Mouse (Mus musculus) Muller cell, postnatal 12 days (primary cell): ENCODE data around the gene Pard6b.
"Not testable (repeated sequence)": the region's sequence is repeated elsewhere in the genome, so short reads cannot be mapped to it uniquely, and the experiment has no call there.

Experiments
- DNase-seq: peaks from one replicate; pipeline ENCODE4 v3.0.0-alpha.2; 2015; ENCODE audit errors: inconsistent ontology term

Pard6b gene

DNA sequence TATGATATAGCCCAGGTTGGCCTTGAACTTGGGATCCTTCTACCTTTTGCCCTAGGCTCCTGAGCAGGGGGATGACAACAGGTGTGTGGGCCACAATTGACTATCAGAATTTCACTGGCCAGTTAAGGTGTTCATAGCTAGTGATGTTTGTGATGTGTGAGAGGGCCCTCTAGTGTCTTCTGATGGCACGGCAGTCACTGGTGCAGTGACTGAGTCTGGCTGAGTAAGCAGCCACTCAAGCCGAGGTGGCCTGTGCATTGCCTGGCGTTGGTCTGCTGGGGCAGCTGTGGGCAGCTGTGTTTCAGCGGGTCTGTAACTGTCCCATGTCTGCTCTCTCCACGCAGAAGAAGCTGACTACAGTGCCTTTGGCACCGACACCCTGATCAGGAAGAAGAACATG, 17.2 kb downstream of the Pard6b start:
- DNase-seq = no peak

DNA sequence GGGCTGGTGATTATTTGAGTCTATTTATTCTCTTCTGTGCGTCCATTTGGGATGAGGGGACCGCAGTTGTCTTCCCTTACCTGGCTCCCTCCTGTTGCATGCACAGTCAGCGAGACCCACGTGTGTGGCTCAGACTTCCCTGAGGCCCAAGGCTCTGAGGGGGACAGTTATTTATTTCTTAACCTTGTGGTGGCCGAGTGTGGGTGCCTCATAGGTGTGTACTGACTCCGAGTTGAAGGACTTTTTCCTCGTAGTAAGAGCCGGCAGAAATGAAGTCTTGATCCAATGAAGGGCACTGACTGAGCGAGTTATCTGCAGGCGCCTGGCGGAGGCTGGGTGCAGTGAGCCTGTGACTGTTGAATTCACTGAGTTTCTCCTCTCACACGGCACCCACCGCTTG, 19.2 kb downstream of the Pard6b start:
- no peak for DNase-seq

- DNase-seq = no peak
These were observed 21.0 kb downstream of the Pard6b start for GRCm38 (mm10) chr2:168101805-168102204.

GRCm38 (mm10) chr2:168103341-168103740, 22.5 kb downstream of the Pard6b start:
- no peak for DNase-seq

- DNase-seq = peak; percentile 75
These were observed 23.8 kb downstream of the Pard6b start for GRCm38 (mm10) chr2:168104375-168105144.

GRCm38 (mm10) chr2:168105271-168105670, 24.5 kb downstream of the Pard6b start:
- DNase-seq = no peak

- peak; percentile 94 for DNase-seq
These were observed 25.9 kb downstream of the Pard6b start for GRCm38 (mm10) chr2:168106701-168107178.

GRCm38 (mm10) chr2:168107356-168107755, 26.6 kb downstream of the Pard6b start:
- DNase-seq = no peak

- DNase-seq = not testable (repeated sequence)
These were observed 27.1 kb downstream of the Pard6b start for GRCm38 (mm10) chr2:168107901-168108300.

DNA sequence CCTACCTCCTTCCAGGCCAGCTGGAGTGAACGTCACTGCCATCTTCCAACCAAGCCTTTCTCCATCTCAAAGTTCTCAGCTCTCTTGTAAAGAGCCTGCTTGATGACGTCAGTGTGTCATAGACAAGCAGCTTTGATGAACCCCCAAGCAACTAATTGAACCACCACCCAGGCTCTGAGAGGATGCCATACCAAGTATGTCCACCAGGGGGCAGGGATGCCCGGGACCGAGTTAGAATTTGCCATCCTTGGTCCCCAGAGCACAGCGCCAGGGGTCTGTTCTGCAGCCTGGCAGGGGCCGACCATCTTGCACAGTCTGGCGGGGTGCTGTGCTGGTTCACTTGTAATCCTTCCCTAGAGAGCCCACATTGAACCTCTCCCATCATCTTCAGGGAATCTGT, 31.1 kb downstream of the Pard6b start:
- peak; percentile 55 for DNase-seq

DNA sequence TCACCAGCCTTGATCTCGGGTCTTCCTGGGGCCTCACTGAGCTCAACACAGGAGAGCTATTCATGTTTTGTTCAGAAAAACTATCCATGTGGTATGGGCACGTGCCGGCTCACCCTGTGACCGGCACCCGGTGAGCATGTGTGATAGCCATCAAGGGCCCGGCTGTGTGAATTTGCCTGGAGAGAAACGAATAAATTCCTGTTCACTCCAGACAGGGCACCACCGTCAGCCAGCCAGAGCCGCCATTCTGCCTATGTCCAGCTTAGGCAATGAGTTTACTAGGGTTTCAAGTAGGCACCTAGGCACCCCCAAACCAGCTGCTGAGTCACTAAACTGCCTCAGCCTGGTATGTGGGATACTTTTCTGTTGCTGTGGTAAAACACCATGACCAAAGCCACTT, 32.5 kb downstream of the Pard6b start:
- no peak for DNase-seq

DNA sequence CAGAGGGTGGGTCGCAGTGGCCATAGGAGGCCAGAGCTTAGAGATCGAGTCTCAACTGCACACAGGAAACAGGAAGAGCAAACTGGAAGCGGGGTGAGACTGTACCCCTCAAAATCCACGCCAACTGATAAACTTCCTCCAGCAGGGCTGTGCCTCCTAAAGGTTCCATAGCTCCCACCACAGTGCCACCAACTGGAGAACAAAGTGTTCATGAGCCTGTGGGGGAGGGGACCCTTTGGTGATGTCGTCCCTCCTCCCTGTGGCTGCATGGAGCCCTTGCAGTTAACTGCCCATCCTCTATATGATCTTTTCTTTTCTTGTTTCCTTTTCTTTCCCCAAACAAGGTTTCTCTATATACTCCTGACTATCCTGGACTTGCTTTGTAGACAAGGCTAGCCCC, 32.9 kb downstream of the Pard6b start:
- no peak for DNase-seq

DNA sequence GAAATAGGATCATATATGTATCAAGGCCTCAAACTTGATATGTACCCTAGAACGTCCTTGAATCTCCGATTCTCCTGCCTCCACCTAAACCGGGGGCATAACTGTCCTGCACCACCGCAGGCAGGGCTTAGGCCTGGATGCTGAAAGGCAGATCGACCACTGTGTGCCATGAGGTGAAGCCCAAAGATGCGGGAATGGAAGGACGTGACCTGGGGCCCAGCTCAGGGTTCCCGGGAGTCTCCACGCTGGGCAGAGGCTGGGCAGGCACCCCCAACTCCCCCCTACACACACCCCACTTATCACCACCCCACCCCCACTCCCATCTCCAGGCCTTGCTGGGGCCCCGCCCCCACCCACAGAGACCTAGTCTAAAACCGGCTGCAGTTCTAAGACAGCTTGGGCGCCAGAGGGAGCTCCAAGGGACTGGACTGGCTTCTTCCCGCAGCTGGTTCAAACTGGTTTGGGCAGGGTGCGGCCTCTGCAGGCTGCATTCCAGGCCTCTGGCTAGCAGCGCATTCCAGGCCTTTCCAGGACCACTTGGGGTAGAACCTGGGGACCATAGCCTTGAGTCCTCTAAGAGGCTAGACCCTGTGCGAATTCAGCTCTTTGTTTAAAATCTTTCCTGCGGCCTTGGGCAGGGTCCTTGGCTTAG, 34.0 kb downstream of the Pard6b start:
- DNase-seq = peak; percentile 79

- no peak for DNase-seq
These were observed 35.0 kb downstream of the Pard6b start for GRCm38 (mm10) chr2:168115826-168116225.

DNA sequence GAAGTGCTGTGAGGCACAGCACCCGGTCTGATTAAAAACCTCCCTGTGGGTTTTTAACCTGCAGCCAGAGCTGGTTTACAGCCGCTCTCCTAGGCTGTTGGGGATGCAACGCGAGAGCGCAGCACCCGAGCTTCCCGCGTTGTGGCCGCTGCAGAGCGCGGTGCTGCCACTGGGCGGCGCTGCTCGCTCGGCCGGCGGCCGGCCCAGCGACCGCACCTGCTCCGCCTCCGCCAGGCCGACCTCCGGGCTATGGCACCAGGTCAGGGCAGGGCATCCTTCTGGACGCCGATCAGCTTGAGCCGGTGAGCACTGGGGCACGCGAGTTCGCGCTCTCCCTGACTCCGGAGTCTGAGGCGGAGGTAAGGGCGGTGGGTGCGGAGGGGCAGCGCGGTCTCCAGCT, 36.3 kb downstream of the Pard6b start:
- peak; percentile 70 for DNase-seq

- DNase-seq = no peak
These were observed 36.7 kb downstream of the Pard6b start for GRCm38 (mm10) chr2:168117553-168117952.

DNA sequence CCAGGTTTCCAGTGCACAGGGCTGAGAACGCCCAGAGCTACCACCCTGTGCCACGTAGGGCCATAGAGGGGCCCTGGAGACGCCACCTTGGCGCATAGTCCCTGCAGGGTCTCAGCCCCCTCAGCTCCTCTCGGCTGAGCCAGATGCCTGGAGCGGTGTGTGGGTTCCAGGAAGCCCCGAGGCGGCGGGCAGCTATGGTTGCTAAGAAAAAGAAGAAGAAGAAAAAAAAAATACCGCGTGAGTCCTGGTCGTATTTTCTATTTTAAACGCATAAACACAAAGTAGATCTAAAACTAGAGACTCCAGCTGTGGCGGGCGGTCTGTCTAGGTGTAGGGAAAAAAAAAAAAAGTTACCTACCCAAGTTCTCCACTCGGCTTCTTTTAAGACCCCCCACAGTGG, 37.2 kb downstream of the Pard6b start:
- no peak for DNase-seq

DNA sequence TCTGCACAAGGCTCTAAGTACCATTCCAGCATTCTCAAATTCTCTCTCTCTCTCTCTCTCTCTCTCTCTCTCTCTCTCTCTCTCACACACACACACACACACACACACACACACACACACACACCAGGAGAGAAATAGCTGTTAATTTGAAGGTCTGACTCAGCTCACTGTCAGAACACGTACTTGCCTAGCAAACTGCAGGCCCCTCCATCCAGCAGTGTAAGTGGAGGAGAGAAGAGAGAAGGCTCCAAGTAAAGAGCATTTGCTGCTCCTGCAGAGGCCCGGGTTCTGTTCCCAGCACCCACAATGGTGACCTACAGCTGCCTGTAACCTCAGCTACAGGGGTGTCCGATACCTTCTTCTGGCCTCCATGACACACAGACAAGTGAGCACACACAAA, 37.7 kb downstream of the Pard6b start:
- no peak for DNase-seq

DNA sequence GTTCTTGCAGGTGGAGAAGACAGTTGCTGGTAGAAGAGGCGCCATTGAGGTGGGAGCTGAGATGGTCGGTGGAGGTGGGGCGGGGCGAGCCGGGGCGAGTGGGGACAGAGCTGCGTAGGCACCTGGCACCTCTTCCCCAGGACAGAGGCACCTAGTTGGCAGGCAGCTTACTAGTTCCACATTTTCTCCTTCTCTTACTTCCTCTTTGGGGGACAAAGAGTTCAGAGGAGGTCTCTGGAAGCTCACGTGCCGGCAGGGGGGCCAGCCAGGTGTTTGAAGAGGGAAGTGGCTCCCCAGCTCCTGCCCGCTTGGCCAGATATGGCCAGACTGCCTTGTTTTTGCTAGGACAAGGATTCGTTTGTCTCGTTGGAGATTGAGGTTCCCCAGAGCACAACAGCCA, 38.3 kb downstream of the Pard6b start:
- DNase-seq = no peak

DNA sequence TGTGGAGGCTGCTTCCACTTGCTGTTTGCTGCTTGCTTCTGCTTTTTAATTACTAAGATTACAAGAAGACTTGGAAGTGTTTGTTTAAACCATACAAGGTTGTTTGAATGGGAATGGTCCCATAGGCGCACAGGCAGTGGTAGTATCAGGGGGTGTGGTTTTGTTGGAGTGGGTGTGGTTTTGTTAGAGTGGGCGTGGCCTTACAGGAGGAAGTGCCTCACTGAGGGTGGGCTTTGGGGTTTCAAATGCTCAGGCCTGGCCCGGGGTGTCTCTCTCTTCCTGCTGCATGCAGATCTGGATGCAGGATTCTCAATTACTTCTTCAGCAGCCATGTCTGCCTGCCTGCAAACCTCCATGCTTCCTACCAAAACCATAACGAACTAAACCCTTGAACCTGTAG, 40.1 kb downstream of the Pard6b start:
- no peak for DNase-seq

DNA sequence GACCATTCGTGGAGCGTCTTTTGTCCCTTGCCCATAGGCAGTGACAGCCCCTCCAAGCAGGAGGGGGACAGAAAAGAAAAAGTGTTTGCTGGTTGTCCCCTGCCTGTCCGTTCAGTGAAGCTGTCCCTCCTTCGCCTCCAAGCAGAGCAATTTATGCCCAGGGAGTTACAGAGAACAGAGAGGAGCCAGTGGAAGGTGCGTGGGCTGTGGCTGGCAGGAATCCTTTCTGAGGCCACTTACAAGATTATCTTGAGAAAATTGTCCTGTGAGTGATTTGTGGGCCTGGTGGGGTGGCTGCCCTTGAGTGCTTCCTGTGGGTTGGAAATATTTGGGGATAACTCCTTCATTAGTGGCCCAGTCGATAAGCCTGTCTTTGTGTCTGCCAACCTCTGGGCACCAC, 42.8 kb downstream of the Pard6b start:
- no peak for DNase-seq

DNA sequence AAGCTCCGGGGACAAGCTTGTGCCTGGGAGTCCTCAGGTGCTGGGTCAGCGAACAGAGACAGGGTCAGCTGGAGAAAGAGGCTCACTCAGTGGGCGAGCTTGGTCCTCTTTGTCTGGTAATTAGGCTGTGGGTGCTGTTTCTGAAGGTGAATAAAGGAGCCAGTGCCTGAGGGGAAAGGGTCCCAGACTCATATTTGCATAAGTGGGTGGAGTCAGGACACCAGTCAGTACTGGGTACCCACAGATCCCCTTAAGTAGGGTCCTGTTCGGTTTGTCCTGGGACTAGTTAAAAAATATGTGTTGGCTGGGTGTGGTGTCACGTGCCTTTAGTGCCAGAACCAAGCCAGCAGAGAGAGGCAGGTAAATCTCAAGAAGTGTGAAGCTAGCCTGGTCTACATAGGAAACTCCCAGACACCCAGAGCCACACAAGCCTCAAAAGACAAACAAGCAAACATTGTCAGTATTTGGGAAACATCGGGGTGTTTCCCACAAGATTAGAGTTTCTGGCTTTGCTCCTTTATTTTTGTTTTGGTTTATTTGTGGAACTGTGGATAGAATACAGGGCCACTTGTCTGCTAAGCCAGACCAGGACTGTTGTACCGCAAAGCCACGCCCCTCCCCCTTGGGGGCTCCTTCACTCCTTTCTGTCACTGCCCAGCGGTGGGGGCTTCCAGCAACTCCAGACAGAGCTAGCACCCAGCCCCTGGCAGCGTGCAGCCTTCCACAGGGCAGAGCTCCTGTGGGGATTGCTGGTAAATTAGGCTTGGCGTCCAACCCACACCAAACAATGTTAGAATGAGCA, 44.7 kb downstream of the Pard6b start:
- peak; percentile 36 for DNase-seq
